Mouse (Mus musculus): ENCODE results near the gene Trim29.

The Trim29 gene

DNA sequence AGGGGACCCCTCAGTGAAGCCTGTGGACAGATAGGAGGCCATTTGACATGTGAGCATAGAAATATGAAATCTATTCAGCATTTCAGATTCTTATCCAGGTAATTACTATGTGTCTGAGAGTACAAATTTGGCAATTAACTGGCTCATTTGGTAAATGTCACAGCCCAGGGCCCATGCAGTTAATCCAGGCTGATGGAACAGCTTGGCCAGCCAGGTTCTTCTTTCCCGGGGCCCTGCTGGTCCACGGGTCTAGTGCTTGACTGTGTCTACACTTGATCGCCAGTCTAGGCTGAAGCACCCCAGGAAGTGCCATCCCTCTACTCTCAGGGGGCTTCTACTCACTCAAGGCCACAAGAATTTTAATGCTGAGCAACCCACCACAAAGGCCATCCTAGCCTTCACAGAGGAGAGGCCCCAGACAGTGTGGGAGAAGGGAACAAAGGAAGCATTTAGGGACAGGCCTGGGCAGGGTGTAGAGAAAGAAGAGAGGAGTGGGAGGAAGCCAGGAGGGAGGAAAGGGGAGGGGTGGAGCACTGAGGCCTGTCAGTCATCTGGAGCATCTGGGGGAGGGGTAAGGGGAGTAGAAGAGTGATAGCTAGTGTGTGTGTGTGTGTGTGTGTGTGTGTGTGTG lies 4.8 kb downstream of the Trim29 start:
- DNase-seq, result no peak

DNA sequence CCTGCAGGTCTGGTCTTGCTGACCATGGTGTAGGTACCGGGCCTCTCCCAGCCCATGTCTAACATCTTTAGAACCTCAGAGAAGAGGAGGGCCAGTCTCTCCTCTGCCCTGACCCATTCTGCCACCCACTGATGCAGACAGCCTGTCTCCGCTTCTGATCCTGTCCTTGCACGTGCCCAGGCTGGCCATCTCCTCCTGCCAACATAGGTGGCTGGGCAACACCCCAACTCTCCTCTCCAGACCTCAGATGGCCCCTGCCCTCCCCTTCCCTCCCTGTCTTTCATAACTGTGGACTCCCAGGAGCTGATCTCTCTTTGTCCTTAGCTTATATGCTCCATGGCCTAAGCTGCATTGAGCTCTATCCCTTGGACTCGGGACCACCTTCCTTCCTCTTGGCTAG lies 5.8 kb downstream of the Trim29 start:
- no peak for DNase-seq

DNA sequence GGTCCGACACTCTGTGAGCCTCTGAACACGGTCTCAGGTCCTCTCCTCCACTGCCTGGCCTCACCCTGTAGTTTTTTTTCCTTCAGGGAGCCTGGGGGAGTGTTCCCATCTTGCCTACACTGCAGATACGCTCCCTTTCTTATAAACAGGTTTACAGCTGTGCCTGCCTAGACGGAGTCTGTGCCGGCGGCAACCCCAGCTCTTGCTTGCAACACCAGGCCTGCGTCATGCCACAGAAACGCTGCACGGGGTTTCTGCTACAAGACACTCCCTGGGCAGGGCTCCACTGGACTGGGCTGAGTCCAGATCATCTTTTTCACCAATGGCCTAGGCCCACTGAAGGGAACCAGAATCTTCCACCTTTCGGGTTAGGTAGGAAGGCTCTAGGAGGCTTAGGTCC lies 8.0 kb downstream of the Trim29 start:
- no peak for DNase-seq

DNA sequence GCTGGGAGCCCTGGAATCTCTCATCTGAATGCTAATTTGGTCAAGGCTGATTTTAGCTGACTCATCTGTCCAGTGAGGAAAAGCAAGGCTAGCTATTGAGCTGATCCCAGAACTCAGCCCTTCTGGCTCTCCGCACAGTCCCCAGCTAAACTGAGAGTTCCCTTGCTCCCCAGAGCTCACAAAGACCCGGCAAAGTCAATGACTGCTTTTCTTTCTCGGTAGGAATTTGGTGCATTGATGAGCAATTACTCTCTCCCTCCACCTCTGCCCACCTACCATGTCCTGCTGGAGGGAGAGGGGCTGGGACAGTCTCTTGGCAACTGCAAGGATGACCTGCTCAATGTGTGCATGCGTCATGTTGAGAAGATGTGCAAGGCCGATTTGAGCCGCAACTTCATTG lies 11.3 kb downstream of the Trim29 start:
- no peak for DNase-seq

DNA sequence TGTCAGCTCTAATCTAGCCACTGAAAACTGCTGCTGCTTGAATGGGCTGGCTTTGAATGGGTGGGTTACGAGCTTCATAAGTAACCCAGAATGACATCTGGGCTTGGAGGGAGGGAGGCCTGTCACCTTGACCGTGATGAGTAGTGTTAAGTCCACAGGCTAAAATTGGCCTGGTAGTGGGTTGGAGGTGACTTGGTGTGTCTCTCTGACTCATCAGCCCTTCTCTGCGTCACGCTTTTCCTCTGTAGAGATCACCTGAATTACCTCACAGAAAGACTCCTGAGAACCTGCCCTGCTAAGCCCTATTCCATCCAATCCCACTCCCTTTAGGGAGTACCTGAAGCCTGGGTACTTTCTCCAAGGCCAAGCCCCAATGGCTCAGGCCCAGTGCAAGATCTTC lies 12.0 kb downstream of the Trim29 start:
- no peak for DNase-seq

DNA sequence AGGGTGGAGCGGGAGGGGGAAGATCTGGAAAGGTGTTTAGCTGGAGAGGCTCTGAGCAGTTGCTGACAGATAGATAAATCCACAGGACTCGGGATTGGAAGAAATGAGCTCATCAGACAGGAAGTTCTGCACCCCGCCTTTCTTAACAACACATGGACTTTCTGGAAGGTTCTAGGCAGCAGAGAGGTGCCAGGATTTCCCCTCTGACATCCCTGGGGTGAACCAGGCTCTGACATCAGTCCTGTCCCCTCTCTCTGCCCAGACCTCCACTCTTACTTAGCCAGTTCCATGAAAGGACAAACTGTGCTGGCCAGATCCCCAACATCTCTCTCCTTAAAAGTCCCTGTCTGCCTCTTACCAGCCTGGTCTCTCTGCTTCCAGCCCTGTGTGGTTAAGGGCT lies 14.8 kb downstream of the Trim29 start:
- DNase-seq, result no peak

DNA sequence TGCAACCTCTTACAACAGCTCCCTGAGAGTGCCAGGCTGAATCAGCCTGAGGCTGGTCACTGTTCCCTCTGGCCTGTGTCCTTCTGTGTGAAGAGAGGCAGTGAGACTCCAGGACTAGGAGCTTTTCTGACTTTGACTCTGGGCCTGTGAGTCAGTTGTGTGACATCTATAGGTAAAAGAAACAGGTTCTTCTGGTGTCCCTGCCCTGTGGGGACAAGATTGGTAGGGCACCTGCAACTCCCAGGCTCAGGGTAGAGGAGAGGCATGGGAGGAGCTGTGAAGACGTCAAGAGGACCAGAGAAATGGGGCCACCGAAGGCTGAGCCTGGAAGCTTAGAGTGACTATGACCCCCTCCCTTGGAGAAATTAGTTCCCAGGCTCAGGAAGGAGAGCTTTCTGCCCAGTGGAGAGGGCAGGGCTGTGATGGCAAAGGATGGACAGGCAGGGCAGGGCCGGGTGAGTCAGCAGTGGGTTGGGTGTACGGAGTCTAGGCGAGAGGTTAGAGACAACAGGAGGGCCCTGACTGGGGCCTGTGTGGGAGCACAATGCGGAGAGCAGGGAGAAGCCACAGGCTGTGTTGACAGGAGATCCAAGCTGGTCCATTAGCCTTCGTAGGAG lies 15.5 kb downstream of the Trim29 start:
- peak in 1 of 2 experiments; percentile 16 for DNase-seq

DNA sequence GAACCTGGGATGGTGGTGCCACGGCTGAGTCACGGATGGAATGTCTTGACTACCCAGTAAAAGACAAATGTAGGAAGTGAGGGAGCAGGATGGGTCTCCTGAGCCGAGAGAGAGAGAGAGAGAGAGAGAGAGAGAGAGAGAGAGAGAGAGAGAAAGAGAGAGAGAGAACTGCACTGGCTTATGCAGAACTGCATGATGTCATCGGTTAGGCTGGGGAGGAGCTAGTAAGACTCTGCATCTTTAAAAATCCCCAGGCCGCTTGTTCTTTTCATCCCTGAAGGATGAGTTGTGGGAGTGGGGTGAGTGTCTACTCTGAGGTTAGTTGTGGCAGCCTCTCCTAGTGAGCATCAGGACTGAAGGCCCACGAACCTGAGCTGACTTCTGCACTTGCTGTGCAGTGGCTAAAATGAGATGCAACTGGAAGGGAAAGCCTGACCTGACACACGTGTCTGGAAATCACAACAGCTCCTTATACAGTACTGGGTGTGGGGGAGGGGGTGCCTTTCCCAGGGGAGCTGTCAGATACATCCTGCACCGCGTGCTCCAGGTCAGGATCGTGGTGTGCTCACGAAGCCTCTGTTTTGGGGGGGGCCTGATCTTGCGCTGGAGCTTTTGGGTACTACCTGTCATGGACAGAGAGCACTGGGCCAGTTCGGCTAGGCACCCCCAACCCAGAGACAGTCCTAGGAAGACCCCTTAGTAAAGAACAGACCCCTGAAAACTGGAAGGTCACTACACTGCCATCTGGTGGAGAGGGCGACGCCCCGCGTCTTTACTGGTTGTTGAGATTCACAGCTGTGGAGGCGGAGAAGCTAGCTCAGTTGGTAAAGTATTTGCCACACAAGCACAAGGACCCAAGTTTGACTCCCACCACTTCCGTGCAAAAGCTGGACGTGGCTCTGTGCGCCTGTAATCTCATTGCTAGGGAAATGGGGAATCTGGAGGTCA lies 16.8 kb downstream of the Trim29 start:
- DNase-seq, result no peak

DNA sequence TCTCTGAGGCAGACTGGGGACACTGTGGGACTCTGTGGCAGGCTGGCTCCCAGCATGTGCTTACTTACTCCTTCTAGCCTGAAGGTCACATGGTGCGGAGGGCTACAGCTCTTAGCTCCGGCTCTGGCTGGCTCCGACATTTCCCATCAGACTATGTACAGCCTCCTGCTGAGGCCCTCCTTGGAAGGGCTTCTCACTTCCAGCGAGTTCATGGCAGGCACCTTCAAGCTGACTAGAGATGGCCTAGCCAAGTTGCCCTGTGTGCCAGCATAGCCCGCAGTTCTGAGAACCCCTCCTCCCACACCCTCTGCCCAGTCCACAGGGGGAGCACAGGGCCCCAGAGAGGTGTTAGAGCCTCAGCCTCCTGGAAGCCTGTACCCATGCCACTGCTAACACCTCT lies 19.8 kb downstream of the Trim29 start:
- DNase-seq, result no peak

DNA sequence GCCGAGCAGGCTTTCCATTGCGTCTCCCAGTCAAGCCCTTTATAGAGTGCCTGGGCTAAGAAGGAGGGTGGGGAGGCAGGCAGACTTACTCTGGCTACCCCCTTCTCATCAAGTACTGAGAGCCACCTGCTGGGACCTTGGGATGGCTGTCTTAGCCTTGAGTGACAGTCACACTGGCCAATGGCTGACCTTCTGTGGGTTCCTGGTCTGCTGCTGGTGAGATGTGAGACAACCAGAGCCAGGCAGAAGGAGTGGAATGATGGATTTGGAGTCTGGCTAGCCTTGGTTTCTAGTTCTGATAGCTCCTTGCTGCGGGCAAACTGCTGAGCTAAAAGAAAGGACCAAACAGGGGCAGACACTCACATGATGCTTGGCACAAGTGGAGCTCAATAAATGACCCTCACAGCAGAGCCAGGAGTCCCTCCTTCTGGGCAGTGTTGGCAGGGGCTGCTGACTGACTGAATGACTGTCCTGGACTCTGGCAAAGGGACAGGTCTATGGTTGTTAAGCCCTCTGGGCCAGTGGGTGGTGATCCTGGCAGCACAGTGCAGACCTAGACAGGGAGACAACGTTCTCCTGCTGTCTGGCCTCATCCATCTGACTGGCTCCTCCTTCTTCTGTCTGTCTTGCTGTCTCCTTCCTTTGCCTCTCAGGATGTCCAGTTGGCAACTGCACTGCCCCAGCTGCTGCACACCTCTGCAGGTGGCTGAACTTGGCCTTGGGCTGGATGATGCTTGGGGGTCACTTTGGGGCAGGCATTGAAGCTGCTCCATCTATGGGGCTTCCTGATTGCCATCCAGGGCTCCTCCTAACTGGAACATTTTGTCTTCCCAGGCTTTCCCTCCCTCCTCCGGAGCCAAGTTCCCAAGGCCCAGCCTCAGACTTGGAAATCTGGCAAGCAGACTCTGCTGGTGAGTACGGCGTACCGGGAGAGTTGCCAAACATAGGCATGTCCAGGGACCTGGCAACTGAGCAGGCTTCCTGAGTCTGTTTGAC lies 21.1 kb downstream of the Trim29 start:
- DNase-seq, result peak; percentile 39 to 57

DNA sequence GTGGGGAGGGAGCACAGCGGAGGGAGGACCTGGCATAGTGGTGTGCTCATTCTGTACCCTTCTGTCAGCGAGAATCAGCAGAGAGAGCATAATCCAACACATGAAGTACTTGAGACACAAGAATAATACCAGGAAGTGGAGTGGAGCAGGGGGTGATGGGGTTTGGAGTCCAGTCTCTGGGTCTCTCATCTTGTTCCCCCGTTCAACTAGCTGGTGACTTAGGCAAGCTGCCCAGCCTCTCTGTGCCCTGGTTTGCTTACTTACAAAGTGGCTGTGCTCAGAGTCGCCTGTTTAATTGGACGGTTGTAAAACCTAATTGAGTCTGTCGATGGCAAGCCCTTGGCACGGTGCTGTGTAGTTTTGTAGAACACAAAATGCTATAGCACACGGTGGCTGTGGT lies 23.8 kb downstream of the Trim29 start:
- DNase-seq, result no peak

DNA sequence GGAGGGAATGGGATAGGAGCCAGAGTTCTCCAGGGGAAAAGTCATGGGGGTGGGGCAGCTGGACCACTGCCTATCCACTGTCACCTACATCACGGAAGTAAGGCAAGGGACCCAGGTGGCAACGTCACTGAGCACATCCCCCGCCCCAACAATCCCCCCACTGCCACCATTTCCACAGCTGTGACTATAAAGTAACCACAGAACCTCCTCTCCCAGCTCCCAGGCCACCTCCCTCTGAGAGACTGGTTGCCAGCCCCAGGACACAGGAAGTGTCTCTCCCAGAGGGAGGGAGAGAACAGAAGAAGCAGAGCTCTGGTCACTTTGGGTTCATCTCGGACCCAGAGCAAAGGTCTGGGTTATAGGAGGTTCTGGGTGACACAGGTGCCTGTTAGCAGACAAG lies 27.0 kb downstream of the Trim29 start:
- DNase-seq, result no peak

DNA sequence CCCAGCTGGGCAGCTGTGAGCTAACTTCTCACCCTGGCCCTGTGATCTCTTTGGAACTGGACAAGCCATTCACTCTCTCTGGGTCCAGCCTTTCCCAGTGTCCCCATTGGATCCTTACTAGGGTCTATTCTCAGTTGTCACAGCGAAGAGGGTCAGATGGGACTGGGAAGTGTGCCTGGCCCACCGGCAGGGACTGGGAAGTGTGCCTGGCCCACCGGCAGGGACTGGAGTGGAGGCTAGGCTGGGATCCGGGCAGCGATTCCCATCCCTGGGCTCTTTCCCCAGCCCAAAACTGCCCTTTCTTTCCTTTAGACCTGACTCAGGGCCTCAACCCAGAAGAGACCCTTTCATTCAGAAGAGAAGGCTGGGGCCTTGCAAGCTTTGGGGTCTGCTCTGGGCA lies 27.4 kb downstream of the Trim29 start:
- no peak for DNase-seq

DNA sequence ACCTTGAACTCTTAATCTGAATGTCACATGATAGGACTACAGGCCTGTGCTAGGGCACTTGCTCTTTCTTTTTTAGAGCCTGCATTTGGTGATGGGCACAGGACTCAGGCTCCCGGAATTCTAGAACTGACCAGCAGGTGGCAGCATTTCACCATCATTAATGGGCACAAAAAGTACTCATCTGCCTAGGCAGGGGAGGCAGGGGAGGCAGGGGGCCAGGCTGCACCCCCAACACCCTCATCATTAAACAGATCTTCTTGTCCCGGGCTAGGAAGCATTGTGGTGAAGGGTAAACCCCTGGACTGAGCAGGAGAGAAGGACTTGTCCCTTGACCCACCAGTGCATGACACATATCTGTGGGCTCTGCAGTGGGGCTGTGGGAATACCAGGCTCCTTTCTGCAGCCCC lies 29.0 kb downstream of the Trim29 start:
- peak; percentile 30 to 66 for DNase-seq

DNA sequence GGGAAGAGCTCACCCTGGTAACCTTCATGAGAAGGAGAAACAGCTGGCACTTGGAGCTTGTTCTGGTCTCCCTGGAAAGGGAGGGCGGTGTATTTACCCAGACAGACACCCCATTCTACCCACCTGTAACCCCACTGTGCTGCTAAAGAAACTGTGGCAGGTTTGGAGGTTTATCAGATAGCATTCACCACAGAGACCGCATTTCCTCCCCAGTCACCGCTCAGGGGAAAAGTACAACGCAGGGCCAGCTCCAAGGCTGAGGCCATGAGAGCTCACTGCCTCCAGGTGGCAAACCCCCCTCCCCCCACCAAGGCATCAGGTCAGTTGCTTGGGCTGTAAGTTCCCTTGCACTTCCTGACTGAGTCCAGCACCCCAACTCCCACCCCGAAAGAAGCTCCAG lies 39.4 kb downstream of the Trim29 start:
- no peak for DNase-seq

DNA sequence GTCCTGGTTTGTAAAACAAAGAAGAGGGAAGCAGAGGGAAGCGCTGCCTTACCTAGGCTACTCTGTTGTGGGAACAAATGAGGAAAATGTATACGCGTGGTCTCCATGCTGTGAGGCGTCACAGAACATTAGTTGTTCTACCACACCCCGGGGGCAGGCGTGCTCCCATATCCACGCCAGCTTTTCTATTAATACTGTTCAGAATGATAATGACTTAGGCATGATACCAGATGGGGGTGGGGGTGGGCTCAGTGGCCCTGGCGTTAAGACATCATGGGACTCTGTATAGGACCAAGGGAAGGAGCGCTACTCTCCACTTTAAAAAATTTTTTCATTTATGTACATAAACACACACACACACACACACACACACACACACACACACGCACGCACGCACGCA lies 40.4 kb downstream of the Trim29 start:
- no peak for DNase-seq

DNA sequence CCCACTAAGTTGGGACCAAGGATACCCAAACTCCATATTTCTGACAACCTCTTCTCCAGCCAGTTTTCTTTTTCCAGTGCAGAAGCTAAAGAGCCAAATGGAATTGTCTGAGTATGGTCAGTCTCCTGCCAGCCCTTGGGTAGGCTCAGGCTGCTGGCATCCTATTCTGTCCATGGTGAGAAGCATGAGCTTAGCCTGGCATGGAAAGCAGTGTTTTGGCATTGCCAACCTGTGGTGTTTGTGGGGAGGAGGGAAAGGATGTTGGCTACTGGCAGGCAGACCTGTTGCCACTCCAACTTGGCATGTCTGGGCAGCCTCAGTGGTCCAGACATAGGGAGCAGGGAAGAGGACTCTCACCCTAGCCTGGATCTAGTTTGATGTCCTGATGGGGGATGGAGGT lies 46.4 kb downstream of the Trim29 start:
- DNase-seq, result no peak

DNA sequence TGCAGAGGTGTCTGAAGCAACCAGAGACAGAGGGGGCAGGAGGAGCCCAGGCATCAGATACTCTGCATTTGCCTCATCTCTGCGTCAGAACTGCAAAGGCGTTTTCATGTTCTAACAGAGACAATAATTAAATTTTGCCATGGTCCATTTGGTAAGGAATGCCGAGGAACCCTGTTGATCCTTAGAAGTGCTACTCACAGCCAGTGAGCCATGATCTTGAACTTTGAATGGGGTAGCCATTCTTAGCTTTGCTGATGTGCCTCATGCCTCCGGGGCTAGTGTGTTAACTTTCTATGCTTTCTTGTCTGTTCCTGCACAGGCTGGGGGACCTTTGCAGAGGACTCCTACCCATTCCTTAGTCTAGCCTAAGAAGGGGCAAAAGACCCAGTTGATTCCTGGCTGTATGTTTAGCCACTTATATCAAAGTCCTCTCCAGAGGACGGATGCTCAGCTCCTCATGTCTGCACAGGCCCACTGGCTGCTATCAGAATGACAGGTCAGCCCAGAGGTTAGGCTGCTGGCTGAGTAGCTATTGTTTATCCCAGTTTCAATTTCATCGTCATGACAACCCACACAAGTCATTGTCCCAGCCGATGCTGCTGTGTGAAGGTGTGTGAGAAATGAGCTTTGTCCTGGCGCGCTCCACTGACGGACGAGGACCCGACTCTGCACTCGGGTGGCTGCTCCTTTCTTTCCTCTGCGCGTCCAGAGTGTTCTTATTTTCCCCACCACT lies 48.1 kb downstream of the Trim29 start:
- DNase-seq, result no peak

DNA sequence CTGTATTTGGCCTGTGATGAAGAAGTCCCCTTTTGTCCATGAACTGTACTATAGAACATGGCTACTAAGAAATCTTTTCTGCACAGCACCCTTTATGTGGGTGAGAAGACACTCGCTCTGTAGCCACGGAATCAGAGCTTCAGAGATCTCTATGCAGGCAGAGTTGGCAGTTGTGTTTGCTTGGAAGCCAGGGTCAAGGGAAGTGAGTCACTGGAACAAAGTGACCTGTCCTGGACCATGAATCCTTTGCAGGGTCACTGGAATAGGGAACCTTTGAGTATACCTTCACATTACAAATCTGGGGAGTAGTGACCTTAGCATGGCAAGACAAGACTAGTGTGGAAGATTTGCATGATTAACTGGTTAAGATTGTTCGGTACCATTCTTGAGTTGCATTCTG lies 58.1 kb downstream of the Trim29 start:
- no peak for DNase-seq

DNA sequence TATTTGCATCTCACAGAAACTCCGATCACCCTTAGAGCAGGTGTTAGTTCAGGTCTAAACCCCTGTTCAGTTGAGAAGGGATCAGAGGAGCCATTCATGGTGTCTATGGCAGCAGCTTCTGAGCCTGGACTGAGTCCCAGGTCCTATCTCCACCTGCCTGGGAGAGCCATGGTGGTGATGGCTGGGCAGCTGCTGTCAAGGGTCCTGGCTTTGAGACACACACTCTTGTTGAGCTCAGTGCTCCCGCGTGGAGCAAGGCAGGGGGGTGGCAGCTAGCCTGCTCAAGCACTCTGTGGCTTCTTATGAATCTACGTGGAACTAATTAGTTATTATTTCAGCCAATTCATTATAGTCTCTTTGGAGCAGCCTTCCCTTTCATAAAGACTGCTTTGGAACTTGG lies 73.2 kb downstream of the Trim29 start:
- DNase-seq, result no peak

DNA sequence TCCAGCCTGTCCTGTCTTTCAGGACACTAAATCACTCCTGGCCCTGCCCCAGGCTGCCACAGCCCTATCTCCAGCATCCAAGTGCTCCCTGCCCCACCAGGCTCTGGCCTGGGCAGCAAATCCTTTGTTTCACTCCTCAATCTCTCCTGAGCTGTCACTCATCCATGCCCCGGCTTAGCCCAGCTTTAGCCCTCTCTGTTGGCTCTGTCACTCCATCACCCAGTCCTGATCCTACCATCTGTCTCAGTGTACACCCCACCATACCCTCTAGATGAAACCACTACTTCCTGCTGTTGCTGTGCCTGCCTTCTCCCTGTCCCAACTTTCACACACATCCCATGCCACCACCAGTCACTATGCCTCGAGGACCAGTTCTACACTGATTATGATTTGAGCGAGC lies 73.8 kb downstream of the Trim29 start:
- no peak for DNase-seq

Measured in lung, postnatal 4 days (tissue).